Mouse (Mus musculus): ENCODE measurements around the gene Map4. TPM values are rescaled to one million over a fixed set of nuclear protein-coding genes. Genes with fewer than 3 reads are reported as not detected.
A peak's percentile ranks its signal among the peaks of the same experiment; 100 is the strongest.

Gene Map4
- polyA plus RNA-seq (2014; fragmentation: Nextera tagmentation; extraction: Ambion mirVana), result 144 and 159 TPM in 2 replicates

DNA sequence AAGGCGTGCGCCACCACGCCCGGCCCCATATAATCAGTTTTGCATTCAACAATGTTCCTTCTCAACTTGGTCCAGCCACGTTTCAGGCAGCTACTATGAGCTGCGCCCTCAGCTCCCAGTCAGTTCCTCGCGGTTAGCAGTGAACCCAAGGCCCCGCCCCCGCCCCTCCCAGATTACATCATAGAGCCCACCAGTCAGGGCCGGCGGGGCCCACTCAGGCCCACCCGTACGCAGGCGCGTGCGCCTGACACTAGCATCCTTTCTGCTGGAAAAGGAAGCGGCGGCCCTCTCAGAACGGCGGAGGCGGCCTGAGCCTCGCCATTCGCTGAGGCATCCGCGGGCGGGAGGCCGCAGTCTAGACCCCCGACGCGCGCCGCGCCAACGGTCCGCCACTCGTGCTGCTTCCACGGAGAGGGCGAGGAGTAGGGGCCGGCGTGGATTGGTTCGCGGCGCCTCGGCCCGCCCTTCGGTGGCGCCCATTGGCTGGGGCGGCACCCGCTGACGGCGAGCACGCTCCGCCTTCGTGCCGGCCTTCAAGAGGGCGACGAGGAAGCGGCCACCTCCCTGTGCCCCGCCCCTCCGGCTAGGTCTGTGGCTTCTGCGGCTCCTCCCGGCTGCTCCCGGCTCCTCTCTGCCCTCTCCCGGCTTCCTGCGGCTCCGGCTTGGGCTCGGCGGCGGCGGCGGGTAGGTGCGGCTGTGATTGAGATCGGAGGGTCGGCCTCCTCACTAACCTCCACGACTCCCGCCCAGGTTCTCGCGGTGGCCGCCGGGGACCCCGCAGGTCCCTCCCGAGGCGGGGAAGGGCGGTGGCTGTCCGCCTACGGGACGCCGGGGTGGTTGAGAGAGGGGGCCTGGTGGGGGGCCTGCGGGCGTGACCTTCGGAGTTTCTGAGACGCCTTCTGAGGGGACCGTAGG, at the start of gene Map4:
TSS of gene Map4 (plus strand) at position 204 of the 915 bp plus-strand sequence.
- Histone ChIP-seq H3K27ac (replicated peaks; ENCODE audit: low read depth, low read length) (peak within 1 kb of the TSS; percentile 93), H3K27me3 (ENCODE audit: control insufficient read depth, insufficient read depth, low read length) (no peaks in the 10 kb centered on the region), H3K9me3 (ENCODE audit: control insufficient read depth, low read length) (no peaks in the 10 kb centered on the region), H3K4me3 (replicated peaks; ENCODE audit: low read depth, low read length) (peak within 1 kb of the TSS; percentile 84), H3K36me3 (ENCODE audit: control insufficient read depth, insufficient read depth, low read length) (no peaks in the 10 kb centered on the region), H3K4me1 (ENCODE audit: control insufficient read depth, insufficient read depth, low read length) (peaks cover 8% of the 10 kb centered on the region), H3K4me2 (ENCODE audit: low read length) (peak within 1 kb of the TSS; percentile 82), H3K9ac (replicated peaks; ENCODE audit: low read length) (peak within 1 kb of the TSS; percentile 83)
- WGBS, result under 1% methylated on average over 93 of the region's 94 CpGs
- peak; percentile 98 for ATAC-seq (ENCODE audit: low FRiP score, low TSS enrichment)
- peak; percentile 98 for DNase-seq

DNA sequence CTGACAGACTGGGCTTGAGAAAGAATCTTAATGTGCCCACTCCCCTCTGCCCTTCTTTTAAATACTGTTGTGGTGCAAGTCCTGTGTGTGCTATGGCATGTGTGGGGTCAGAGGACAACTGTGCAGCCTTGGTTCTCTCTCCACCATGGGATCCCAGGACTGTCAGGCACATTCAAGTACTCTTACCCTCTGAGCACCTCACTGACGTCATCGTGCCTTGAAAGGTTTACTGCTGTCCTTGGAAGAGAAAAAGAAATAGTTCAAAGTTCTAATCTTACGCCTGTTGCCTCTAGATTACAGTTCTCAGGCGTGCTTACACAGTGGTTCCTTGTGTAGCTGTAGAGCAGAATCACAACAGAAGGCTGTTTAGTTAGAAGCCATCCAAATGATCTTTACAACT, 45.0 kb upstream of the Map4 start:
- peaks cover 98% of the 10 kb centered on the region for H3K36me3 ChIP-seq (ENCODE audit: control insufficient read depth, insufficient read depth, low read length)
- no peak overlapping the region for H3K4me3 ChIP-seq (replicated peaks; ENCODE audit: low read depth, low read length)
- no peak overlapping the region for H3K4me2 ChIP-seq (ENCODE audit: low read length)
- no peaks in the 10 kb centered on the region for H3K27me3 ChIP-seq (ENCODE audit: control insufficient read depth, insufficient read depth, low read length)
- H3K9me3 ChIP-seq (ENCODE audit: control insufficient read depth, low read length), result no peaks in the 10 kb centered on the region
- 90% methylated on average over 4 of the region's 4 CpGs for WGBS
- H3K27ac ChIP-seq (replicated peaks; ENCODE audit: low read depth, low read length), result no peak overlapping the region
- no peak for ATAC-seq (ENCODE audit: low FRiP score, low TSS enrichment)
- H3K4me1 ChIP-seq (ENCODE audit: control insufficient read depth, insufficient read depth, low read length), result no peaks in the 10 kb centered on the region
- no peak overlapping the region for H3K9ac ChIP-seq (replicated peaks; ENCODE audit: low read length)
- no peak for DNase-seq

DNA sequence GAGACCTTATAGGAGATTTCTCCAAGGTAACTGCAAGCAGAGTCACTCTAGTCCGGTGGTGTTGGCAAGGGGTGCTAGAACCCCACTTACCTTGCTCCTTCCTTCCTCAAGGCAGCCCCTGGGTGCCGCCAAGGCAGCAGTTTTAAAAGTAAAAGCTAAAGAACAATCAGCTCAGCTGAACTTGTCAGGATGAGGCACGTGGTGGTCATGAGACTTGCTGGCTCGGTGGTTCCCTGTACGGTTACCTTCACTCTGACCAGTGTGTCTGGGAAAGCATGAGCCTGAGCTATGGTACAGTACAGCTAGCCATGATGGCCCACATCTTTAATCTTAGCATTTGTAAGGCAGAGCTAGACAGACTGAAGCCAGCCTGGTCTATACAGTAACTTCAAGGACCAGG, 43.9 kb upstream of the Map4 start:
- Histone ChIP-seq H3K4me2 (ENCODE audit: low read length) (no peak overlapping the region), H3K9ac (replicated peaks; ENCODE audit: low read length) (no peak overlapping the region), H3K4me3 (replicated peaks; ENCODE audit: low read depth, low read length) (no peak overlapping the region), H3K27me3 (ENCODE audit: control insufficient read depth, insufficient read depth, low read length) (no peaks in the 10 kb centered on the region), H3K4me1 (ENCODE audit: control insufficient read depth, insufficient read depth, low read length) (no peaks in the 10 kb centered on the region), H3K27ac (replicated peaks; ENCODE audit: low read depth, low read length) (no peak overlapping the region), H3K9me3 (ENCODE audit: control insufficient read depth, low read length) (no peaks in the 10 kb centered on the region), H3K36me3 (ENCODE audit: control insufficient read depth, insufficient read depth, low read length) (peaks cover 98% of the 10 kb centered on the region)
- ATAC-seq (ENCODE audit: low FRiP score, low TSS enrichment) (no peak), DNase-seq (no peak)
- WGBS, result 92% methylated on average over 5 of the region's 5 CpGs

DNA sequence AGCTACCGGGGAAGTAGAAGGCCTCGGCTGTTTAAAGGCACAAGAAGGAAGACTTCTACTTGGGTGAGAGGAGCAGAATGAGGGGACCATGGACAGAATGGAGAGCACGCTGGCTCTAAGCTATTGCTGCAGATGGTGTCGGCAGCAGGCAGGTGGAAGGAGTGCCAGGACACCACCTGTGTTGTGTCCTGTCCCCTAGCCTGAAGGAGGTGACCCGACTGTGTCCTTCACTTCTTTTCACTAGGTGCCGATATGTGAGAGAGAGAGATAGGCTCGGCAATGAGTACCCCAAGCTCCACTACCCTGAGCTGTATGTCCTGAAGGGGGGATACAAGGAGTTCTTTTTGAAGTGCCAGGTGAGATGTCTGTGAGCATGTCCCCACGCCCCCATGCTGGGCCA, 39.8 kb upstream of the Map4 start:
- no peaks in the 10 kb centered on the region for H3K27me3 ChIP-seq (ENCODE audit: control insufficient read depth, insufficient read depth, low read length)
- 95% methylated on average over 8 of the region's 8 CpGs for WGBS
- H3K4me2 ChIP-seq (ENCODE audit: low read length), result no peak overlapping the region
- H3K27ac ChIP-seq (replicated peaks; ENCODE audit: low read depth, low read length), result no peak overlapping the region
- no peak overlapping the region for H3K9ac ChIP-seq (replicated peaks; ENCODE audit: low read length)
- no peaks in the 10 kb centered on the region for H3K9me3 ChIP-seq (ENCODE audit: control insufficient read depth, low read length)
- no peak for DNase-seq
- no peaks in the 10 kb centered on the region for H3K4me1 ChIP-seq (ENCODE audit: control insufficient read depth, insufficient read depth, low read length)
- peaks cover 69% of the 10 kb centered on the region for H3K36me3 ChIP-seq (ENCODE audit: control insufficient read depth, insufficient read depth, low read length)
- no peak overlapping the region for H3K4me3 ChIP-seq (replicated peaks; ENCODE audit: low read depth, low read length)
- ATAC-seq (ENCODE audit: low FRiP score, low TSS enrichment), result no peak

DNA sequence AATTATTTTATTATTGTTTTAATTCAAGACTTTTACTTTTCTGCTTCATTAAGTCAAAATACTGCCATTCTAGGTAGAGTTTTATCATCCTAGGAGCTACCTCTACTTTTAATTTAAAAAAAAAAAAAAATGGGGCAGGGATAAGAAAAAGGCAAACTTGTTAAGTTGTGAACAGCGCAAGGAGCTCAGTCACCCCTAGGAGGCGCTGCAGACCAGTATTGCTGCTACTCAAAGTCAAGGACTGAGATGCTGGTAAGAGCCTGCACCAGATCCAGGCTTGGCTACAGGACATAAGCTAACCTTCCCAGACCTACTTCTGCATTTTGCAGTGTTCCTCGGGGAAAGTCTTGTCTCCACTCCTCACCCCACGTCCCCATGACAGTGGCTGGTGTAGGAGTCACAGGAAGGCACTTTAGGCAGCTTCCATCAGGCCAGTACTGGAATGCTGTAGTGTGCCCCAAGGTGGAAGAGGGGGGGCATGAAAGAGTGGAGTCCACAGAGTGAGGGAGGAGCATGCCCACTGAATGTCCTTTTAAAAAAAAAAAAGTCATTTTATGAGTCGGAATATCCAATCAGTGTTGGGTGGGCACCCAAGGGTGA, 38.5 kb upstream of the Map4 start:
- peak; percentile 86 for DNase-seq
- no peak overlapping the region for H3K4me2 ChIP-seq (ENCODE audit: low read length)
- ATAC-seq (ENCODE audit: low FRiP score, low TSS enrichment), result 0 out of 2 replicates have a peak, but pooled peaks have one; percentile 27
- H3K36me3 ChIP-seq (ENCODE audit: control insufficient read depth, insufficient read depth, low read length), result peaks cover 59% of the 10 kb centered on the region
- no peak overlapping the region for H3K9ac ChIP-seq (replicated peaks; ENCODE audit: low read length)
- no peak overlapping the region for H3K4me3 ChIP-seq (replicated peaks; ENCODE audit: low read depth, low read length)
- H3K27me3 ChIP-seq (ENCODE audit: control insufficient read depth, insufficient read depth, low read length), result no peaks in the 10 kb centered on the region
- H3K4me1 ChIP-seq (ENCODE audit: control insufficient read depth, insufficient read depth, low read length), result no peaks in the 10 kb centered on the region
- H3K27ac ChIP-seq (replicated peaks; ENCODE audit: low read depth, low read length), result no peak overlapping the region
- H3K9me3 ChIP-seq (ENCODE audit: control insufficient read depth, low read length), result no peaks in the 10 kb centered on the region
- 71% methylated on average over 5 of the region's 5 CpGs for WGBS

DNA sequence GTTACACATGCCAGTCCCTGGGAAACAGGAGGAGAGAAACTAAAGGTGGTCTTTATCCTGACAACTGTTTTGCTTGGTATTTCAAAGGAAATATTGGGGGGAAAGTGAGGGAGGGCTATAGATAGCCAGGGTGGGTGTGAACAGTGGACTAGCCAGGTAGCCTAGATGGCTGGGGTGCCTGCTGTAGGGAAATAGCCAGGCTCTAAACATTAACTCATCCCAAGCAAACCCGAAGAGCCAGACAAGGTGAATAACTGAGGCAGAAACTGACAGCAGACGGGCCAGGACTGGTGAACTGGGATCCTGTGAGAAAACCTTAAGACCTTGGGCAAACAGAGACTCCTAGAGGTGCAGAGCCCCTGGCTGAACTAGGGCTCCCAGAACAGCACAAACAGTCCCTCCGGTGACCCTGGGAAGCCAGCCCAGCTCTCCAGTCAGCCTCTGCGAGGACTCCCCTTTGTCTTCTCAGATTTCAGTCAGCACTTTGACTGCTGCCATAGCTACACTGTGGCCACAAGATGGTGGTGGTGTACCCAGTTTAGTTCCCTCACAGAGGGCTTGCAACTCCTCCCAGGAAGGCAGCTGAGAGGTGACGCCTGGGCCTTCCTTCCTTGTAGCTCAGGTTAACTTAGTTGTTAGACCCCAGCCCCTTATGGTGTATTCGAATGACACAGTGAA, 36.7 kb upstream of the Map4 start:
- Histone ChIP-seq H3K4me2 (ENCODE audit: low read length) (no peak overlapping the region), H3K27ac (replicated peaks; ENCODE audit: low read depth, low read length) (peak overlapping the region; percentile 72), H3K9ac (replicated peaks; ENCODE audit: low read length) (peak overlapping the region; percentile 36; the same call in 1 of the 2 replicates), H3K27me3 (ENCODE audit: control insufficient read depth, insufficient read depth, low read length) (no peaks in the 10 kb centered on the region), H3K4me1 (ENCODE audit: control insufficient read depth, insufficient read depth, low read length) (no peaks in the 10 kb centered on the region), H3K4me3 (replicated peaks; ENCODE audit: low read depth, low read length) (no peak overlapping the region), H3K9me3 (ENCODE audit: control insufficient read depth, low read length) (no peaks in the 10 kb centered on the region), H3K36me3 (ENCODE audit: control insufficient read depth, insufficient read depth, low read length) (peaks cover 41% of the 10 kb centered on the region)
- peak; percentile 64 for ATAC-seq (ENCODE audit: low FRiP score, low TSS enrichment)
- WGBS, result 33% methylated on average over 6 of the region's 6 CpGs
- peak; percentile 91 for DNase-seq

DNA sequence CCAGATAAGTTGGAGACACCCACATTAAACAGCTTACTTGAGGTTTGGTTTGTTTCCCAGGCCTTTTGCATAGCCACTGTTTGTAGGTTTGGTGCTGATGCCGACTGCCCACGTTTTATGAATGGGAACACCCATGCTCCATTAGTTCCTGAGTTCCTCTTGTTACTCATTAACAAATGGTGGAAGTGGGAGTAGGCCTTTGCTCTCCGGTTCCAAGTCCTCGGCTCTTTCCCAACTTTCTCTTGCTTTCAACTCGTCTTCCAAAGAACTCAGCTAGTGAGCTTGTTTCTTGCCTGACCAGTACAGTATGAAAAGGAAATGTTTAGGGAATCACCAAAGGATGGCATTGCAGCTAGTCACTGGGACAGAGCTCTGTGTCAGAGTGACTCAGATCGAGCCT, 35.7 kb upstream of the Map4 start:
- H3K4me2 ChIP-seq (ENCODE audit: low read length), result no peak overlapping the region
- H3K36me3 ChIP-seq (ENCODE audit: control insufficient read depth, insufficient read depth, low read length), result peaks cover 31% of the 10 kb centered on the region
- 90% methylated on average over 6 of the region's 6 CpGs for WGBS
- H3K27ac ChIP-seq (replicated peaks; ENCODE audit: low read depth, low read length), result no peak overlapping the region
- no peaks in the 10 kb centered on the region for H3K9me3 ChIP-seq (ENCODE audit: control insufficient read depth, low read length)
- no peak overlapping the region for H3K4me3 ChIP-seq (replicated peaks; ENCODE audit: low read depth, low read length)
- DNase-seq (no peak), ATAC-seq (ENCODE audit: low FRiP score, low TSS enrichment) (no peak)
- no peak overlapping the region for H3K9ac ChIP-seq (replicated peaks; ENCODE audit: low read length)
- no peaks in the 10 kb centered on the region for H3K27me3 ChIP-seq (ENCODE audit: control insufficient read depth, insufficient read depth, low read length)
- H3K4me1 ChIP-seq (ENCODE audit: control insufficient read depth, insufficient read depth, low read length), result no peaks in the 10 kb centered on the region

DNA sequence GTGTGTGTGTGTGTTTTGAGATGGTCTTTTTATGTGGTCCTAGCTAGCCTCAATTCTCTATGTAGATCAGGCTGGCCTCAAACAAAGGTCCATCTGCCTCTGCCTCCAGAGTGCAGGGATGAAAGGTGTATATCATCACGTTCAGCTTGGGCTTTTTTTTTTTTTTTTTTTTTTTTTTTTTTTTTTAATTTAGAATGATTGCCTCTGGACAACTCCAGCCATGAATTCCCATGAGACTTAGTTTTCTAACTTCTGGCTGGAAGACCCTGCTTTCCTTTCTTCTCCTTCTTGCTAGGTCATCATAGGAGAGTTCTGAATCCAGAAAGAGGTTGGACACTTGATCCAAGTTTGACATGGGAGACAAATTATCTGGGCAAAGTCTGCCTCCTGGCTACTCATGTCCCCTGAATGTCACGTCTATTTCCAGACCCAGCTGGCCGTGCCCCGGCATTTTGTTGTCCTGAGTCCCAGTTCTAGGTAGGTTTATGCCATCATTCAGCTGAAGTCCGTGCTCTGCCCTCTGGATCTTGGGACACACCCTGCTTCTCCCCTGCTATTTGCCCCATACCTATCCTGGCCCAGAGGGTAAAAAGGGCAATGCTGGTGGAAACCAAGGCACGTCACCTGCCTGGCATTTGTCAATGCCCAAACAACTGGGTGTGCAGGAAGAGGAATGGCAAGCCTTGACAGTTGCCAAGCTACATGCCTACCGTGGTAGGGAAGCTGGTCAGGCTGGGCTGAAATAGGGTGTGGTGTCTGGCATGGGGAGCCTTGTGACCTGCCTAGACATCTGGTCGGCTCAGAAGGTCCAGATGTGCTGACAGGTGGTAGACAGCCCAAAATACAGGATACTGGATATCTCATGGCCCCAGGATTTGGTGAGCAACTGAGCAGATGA, 34.8 kb upstream of the Map4 start:
- Histone ChIP-seq H3K27me3 (ENCODE audit: control insufficient read depth, insufficient read depth, low read length) (no peaks in the 10 kb centered on the region), H3K4me3 (replicated peaks; ENCODE audit: low read depth, low read length) (no peak overlapping the region), H3K9ac (replicated peaks; ENCODE audit: low read length) (no peak overlapping the region), H3K9me3 (ENCODE audit: control insufficient read depth, low read length) (no peaks in the 10 kb centered on the region), H3K36me3 (ENCODE audit: control insufficient read depth, insufficient read depth, low read length) (peaks cover 21% of the 10 kb centered on the region), H3K27ac (replicated peaks; ENCODE audit: low read depth, low read length) (no peak overlapping the region), H3K4me2 (ENCODE audit: low read length) (no peak overlapping the region), H3K4me1 (ENCODE audit: control insufficient read depth, insufficient read depth, low read length) (no peaks in the 10 kb centered on the region)
- WGBS, result 85% methylated on average over 8 of the region's 8 CpGs
- DNase-seq, result no peak
- ATAC-seq (ENCODE audit: low FRiP score, low TSS enrichment), result no peak

Data from midbrain, embryonic 14.5 days (tissue).